Mouse (Mus musculus) gastrocnemius, postnatal 4 days (tissue): Measurements from ENCODE around the gene Pxdn. TPM values are rescaled to one million over a fixed set of nuclear protein-coding genes. Genes with fewer than 3 reads are reported as not detected.

Experiments
- DNase-seq, 2 experiments: peaks; one replicate each; pipeline ENCODE4 v3.0.0; 2021 to 2022; ENCODE audit warnings: low spot score in 2 of 2, mixed read lengths in 2 of 2
- total RNA-seq, 2 experiments: library from RNA; stranded (reverse); gene quantifications; 2 replicates each; pipeline ENCODE4 v1.2.3; 2021

The Pxdn gene
- total RNA-seq, 2 experiments from 2014 or later = 150 to 160 TPM

- DNase-seq = no peak
Measured at GRCm38 (mm10) chr12:29951485-29951884, 14.1 kb downstream of the Pxdn start.

GRCm38 (mm10) chr12:29952102-29952501 is 14.7 kb downstream of the Pxdn start:
- peak; percentile 29 to 57 for DNase-seq

- DNase-seq = no peak
Measured at GRCm38 (mm10) chr12:29953999-29954398, 16.6 kb downstream of the Pxdn start.

- DNase-seq = no peak
Measured at GRCm38 (mm10) chr12:29954464-29954863, 17.1 kb downstream of the Pxdn start.

GRCm38 (mm10) chr12:29956969-29957368 is 19.6 kb downstream of the Pxdn start:
- DNase-seq = no peak

GRCm38 (mm10) chr12:29958637-29959036 is 21.2 kb downstream of the Pxdn start:
- DNase-seq = no peak

GRCm38 (mm10) chr12:29961041-29961440 is 23.6 kb downstream of the Pxdn start:
- no peak for DNase-seq

- DNase-seq = no peak
Measured at GRCm38 (mm10) chr12:29965016-29965415, 27.6 kb downstream of the Pxdn start.

GRCm38 (mm10) chr12:29971795-29972464 is 34.5 kb downstream of the Pxdn start:
- DNase-seq = no peak

GRCm38 (mm10) chr12:29972533-29972932 is 35.1 kb downstream of the Pxdn start:
- no peak for DNase-seq

GRCm38 (mm10) chr12:29980076-29980475 is 42.7 kb downstream of the Pxdn start:
- no peak for DNase-seq

GRCm38 (mm10) chr12:29981722-29982293 is 44.4 kb downstream of the Pxdn start:
- no peak for DNase-seq

GRCm38 (mm10) chr12:29983190-29983589 is 45.8 kb downstream of the Pxdn start:
- no peak for DNase-seq

- no peak for DNase-seq
Measured at GRCm38 (mm10) chr12:29985126-29985525, 47.7 kb downstream of the Pxdn start.

GRCm38 (mm10) chr12:29986241-29986640 is 48.8 kb downstream of the Pxdn start:
- DNase-seq = no peak

GRCm38 (mm10) chr12:29998895-29999294 is 61.5 kb downstream of the Pxdn start:
- DNase-seq = no peak

GRCm38 (mm10) chr12:30001951-30002350 is 64.5 kb downstream of the Pxdn start:
- DNase-seq = no peak

- peak in 1 of 2 experiments; percentile 46 for DNase-seq
Measured at GRCm38 (mm10) chr12:30003680-30004364, 66.4 kb downstream of the Pxdn start.

- peak in 1 of 2 experiments; percentile 44 for DNase-seq
Measured at GRCm38 (mm10) chr12:30004365-30004723, 66.9 kb downstream of the Pxdn start.

GRCm38 (mm10) chr12:30006586-30006985 is 69.2 kb downstream of the Pxdn start:
- DNase-seq = no peak

GRCm38 (mm10) chr12:30008741-30009140 is 71.3 kb downstream of the Pxdn start:
- DNase-seq = no peak

GRCm38 (mm10) chr12:30015501-30015900 is 78.1 kb downstream of the Pxdn start:
- no peak for DNase-seq
